Mouse (Mus musculus): Measurements from ENCODE around the gene Uhrf2. TPM values are rescaled to one million over a fixed set of nuclear protein-coding genes. Genes with fewer than 3 reads are reported as not detected.

Uhrf2 gene
- polyA plus RNA-seq, 1 experiment from 2014 or later: 77.6 TPM

GRCm38 (mm10) chr19:30136308-30136707, 106.0 kb downstream of the Uhrf2 start:
- 65% methylated on average over 1 of the region's 1 CpGs for WGBS
- H3K4me1 ChIP-seq: no peaks in the 10 kb centered on the region
- H3K4me3 ChIP-seq: no peak overlapping the region
- no peaks in the 10 kb centered on the region for H3K27me3 ChIP-seq
- no peaks in the 10 kb centered on the region for H3K36me3 ChIP-seq
- no peaks in the 10 kb centered on the region for H3K9me3 ChIP-seq
- H3K4me2 ChIP-seq: no peak overlapping the region
- no peak overlapping the region for H3K27ac ChIP-seq
- H3K9ac ChIP-seq: no peak overlapping the region
- no peak for ATAC-seq (ENCODE audit: insufficient number of reproducible peaks, insufficient read depth, low FRiP score, low TSS enrichment, low read depth)

Other genes starting within 250 kb of the Uhrf2 start
- gene 9930021J03Rik, start 224.5 kb upstream of the Uhrf2 start, polyA plus RNA-seq (2015; fragmentation: Nextera tagmentation; extraction: Ambion mirVana): 7.3 and 8.2 TPM in 2 replicates
- 18.3 and 21.1 TPM in 2 replicates for gene Ranbp6, start 217.5 kb upstream of the Uhrf2 start, polyA plus RNA-seq (2015; fragmentation: Nextera tagmentation; extraction: Ambion mirVana)
- 2.0 and 2.1 TPM in 2 replicates for gene Il33, start 105.4 kb upstream of the Uhrf2 start, polyA plus RNA-seq (2015; fragmentation: Nextera tagmentation; extraction: Ambion mirVana)
- not detected in 2 replicates for gene Trpd52l3, start 26.7 kb upstream of the Uhrf2 start, polyA plus RNA-seq (2015; fragmentation: Nextera tagmentation; extraction: Ambion mirVana)
- 3.5 and 3.7 TPM in 2 replicates for gene Gldc, start 144.9 kb downstream of the Uhrf2 start, polyA plus RNA-seq (2015; fragmentation: Nextera tagmentation; extraction: Ambion mirVana)
- gene Mbl2, start 202.4 kb downstream of the Uhrf2 start, polyA plus RNA-seq (2015; fragmentation: Nextera tagmentation; extraction: Ambion mirVana): not detected in 2 replicates